In genomic region chr11:90002987-90003348, GRCm38 (mm10) we compare ENCODE assay signal across 8 mouse cellular contexts. TPM values are rescaled to one million over a fixed set of nuclear protein-coding genes. Genes with fewer than 3 reads are reported as not detected.
DNase-seq lines count a peak whose midpoint lies in the region; ATAC-seq and TF ChIP-seq lines count a peak whose summit lies in the region.

No protein-coding gene starts in this region.

- H3K36me3 ChIP-seq in heart, embryonic 11.5 days (ENCODE audit: control insufficient read depth, insufficient read depth, low read length): no peaks in the 10 kb centered on the region
- no peaks in the 10 kb centered on the region for H3K36me3 ChIP-seq in C2C12 (ENCODE audit: control insufficient read depth, insufficient read depth)
- H3K36me3 ChIP-seq in forebrain, embryonic 13.5 days (ENCODE audit: poor library complexity, severe bottlenecking): no peaks in the 10 kb centered on the region
- H3K36me3 ChIP-seq in liver, embryonic 13.5 days: no peaks in the 10 kb centered on the region

- H3K27ac ChIP-seq in heart, embryonic 11.5 days (ENCODE audit: low read depth, low read length): no peak overlapping the region
- no peak overlapping the region for H3K27ac ChIP-seq in forebrain, embryonic 13.5 days
- H3K27ac ChIP-seq in liver, embryonic 13.5 days: no peak overlapping the region

- H3K79me2 ChIP-seq in C2C12 (ENCODE audit: control insufficient read depth, insufficient read depth): no peaks in the 10 kb centered on the region

- H3ac ChIP-seq in C2C12 (ENCODE audit: control insufficient read depth, insufficient read length, low read depth): no peak overlapping the region

- WGBS in heart, embryonic 11.5 days (ENCODE audit: insufficient replicate concordance): 10% methylated on average over 8 of the region's 8 CpGs
- WGBS in forebrain, embryonic 13.5 days: 12% methylated on average over 8 of the region's 8 CpGs
- WGBS in liver, embryonic 13.5 days (ENCODE audit: insufficient replicate concordance): 12% methylated on average over 8 of the region's 8 CpGs

- TF ChIP-seq CTCF in C2C12 (IDR thresholded peaks at IDR 0.05; ENCODE audit: control insufficient read depth, insufficient read depth, insufficient read length): no peak

- peak overlapping the region; percentile 59 for H3K4me3 ChIP-seq in heart, embryonic 11.5 days (ENCODE audit: low read depth, low read length)
- peak overlapping the region; percentile 36 for H3K4me3 ChIP-seq in C2C12 (ENCODE audit: insufficient read depth, poor library complexity, severe bottlenecking)
- peak overlapping the region; percentile 48 for H3K4me3 ChIP-seq in forebrain, embryonic 13.5 days
- peak overlapping the region; percentile 66 for H3K4me3 ChIP-seq in liver, embryonic 13.5 days (replicated peaks)

- H3K79me3 ChIP-seq in C2C12 (ENCODE audit: low read depth): no peaks in the 10 kb centered on the region

- H3K9ac ChIP-seq in heart, embryonic 11.5 days (ENCODE audit: low read depth, low read length): no peak overlapping the region
- peak overlapping the region; percentile 60 for H3K9ac ChIP-seq in forebrain, embryonic 13.5 days
- H3K9ac ChIP-seq in liver, embryonic 13.5 days: no peak overlapping the region

- no peaks in the 10 kb centered on the region for H3K27me3 ChIP-seq in heart, embryonic 11.5 days (ENCODE audit: control insufficient read depth, insufficient read depth, low read length)
- no peaks in the 10 kb centered on the region for H3K27me3 ChIP-seq in C2C12 (ENCODE audit: control insufficient read depth, insufficient read depth, insufficient read length)
- H3K27me3 ChIP-seq in forebrain, embryonic 13.5 days: no peaks in the 10 kb centered on the region
- H3K27me3 ChIP-seq in liver, embryonic 13.5 days: no peaks in the 10 kb centered on the region

- H3K9me3 ChIP-seq in heart, embryonic 11.5 days (replicated peaks; ENCODE audit: control insufficient read depth, low read length): no peaks in the 10 kb centered on the region
- no peaks in the 10 kb centered on the region for H3K9me3 ChIP-seq in forebrain, embryonic 13.5 days (replicated peaks)
- no peaks in the 10 kb centered on the region for H3K9me3 ChIP-seq in liver, embryonic 13.5 days (replicated peaks)

- DNase-seq in heart, postnatal 4 days: no peak
- no peak for DNase-seq in liver, embryonic 13.5 days
- no peak for DNase-seq in right cerebral cortex, postnatal 36 days (ENCODE audit: low spot score in 2 of 2)
- no peak for DNase-seq in cerebellum, adult 18-20 months
- no peak for DNase-seq in urinary bladder, postnatal 10 days (ENCODE audit: low spot score)

- H3K4me1 ChIP-seq in heart, embryonic 11.5 days (ENCODE audit: control insufficient read depth, insufficient read depth, low read length): peaks cover 3% of the 10 kb centered on the region; the same call in 1 of the 2 replicates
- peaks cover 10% of the 10 kb centered on the region for H3K4me1 ChIP-seq in forebrain, embryonic 13.5 days
- H3K4me1 ChIP-seq in liver, embryonic 13.5 days (replicated peaks): peaks cover 18% of the 10 kb centered on the region

- ATAC-seq in heart, embryonic 11.5 days (replicated peaks; ENCODE audit: insufficient number of reproducible peaks, low FRiP score, low TSS enrichment): no peak
- ATAC-seq in forebrain, embryonic 13.5 days: peak; percentile 48; the same call in 1 of the 2 replicates
- ATAC-seq in liver, embryonic 13.5 days (ENCODE audit: low read depth): no peak

- peak overlapping the region; percentile 79 for H3K4me2 ChIP-seq in heart, embryonic 11.5 days
- peak overlapping the region; percentile 70 for H3K4me2 ChIP-seq in forebrain, embryonic 13.5 days
- peak overlapping the region; percentile 82 for H3K4me2 ChIP-seq in liver, embryonic 13.5 days

TF ChIP-seq in C2C12, 6 proteins besides CTCF, POLR2A, EP300 and RAD21:
- TF ChIP-seq MYOG (IDR thresholded peaks at IDR 0.05; ENCODE audit: control insufficient read depth, extremely low read depth, insufficient read length): no peak

RNA-seq across cellular contexts. Expression of gene Pctp, which starts 0.3 kb away (rescaled TPM):
- 13.6 and 22.7 TPM in 2 replicates for polyA plus RNA-seq in heart, embryonic 11.5 days (2014; fragmentation: Nextera tagmentation; extraction: Ambion mirVana)
- total RNA-seq in heart, postnatal 4 days (2021): 1 to 10 TPM; 4.3 to 4.8 TPM
- 0.84 TPM for polyA plus RNA-seq in C2C12 (2012; fragmentation: generic; extraction: Trizol)
- polyA plus RNA-seq in forebrain, embryonic 13.5 days (2015; fragmentation: Nextera tagmentation; extraction: Ambion mirVana): 2.6 TPM in 2 replicates
- 10.9 and 12.4 TPM in 2 replicates for polyA plus RNA-seq in liver, embryonic 13.5 days (2015; fragmentation: Nextera tagmentation; extraction: Ambion mirVana)

RNA-seq across cellular contexts. Expression of gene Tmem100, which starts 27.2 kb away (rescaled TPM):
- 15.6 and 17.2 TPM in 2 replicates for polyA plus RNA-seq in heart, embryonic 11.5 days (2014; fragmentation: Nextera tagmentation; extraction: Ambion mirVana)
- 10 to 100 TPM; 27.3 to 29.6 TPM for total RNA-seq in heart, postnatal 4 days (2021)
- polyA plus RNA-seq in C2C12 (2012; fragmentation: generic; extraction: Trizol): not detected
- polyA plus RNA-seq in forebrain, embryonic 13.5 days (2015; fragmentation: Nextera tagmentation; extraction: Ambion mirVana): 4.8 and 5.0 TPM in 2 replicates
- 0.33 and 0.61 TPM in 2 replicates for polyA plus RNA-seq in liver, embryonic 13.5 days (2015; fragmentation: Nextera tagmentation; extraction: Ambion mirVana)
